Mouse (Mus musculus): ENCODE data around the gene Gcm1. TPM values are rescaled to one million over a fixed set of nuclear protein-coding genes. Genes with fewer than 3 reads are reported as not detected.

Gcm1 gene
- polyA plus RNA-seq, 1 experiment from 2014 or later: not detected

GRCm38 (mm10) chr9:78022187-78022945 lies 29.4 kb upstream of the Gcm1 start:
- Histone ChIP-seq H3K4me2 (replicated peaks) (peak overlapping the region; percentile 36), H3K9me3 (no peaks in the 10 kb centered on the region), H3K4me3 (replicated peaks) (no peak overlapping the region), H3K9ac (no peak overlapping the region), H3K27me3 (replicated peaks) (no peaks in the 10 kb centered on the region), H3K27ac (peak overlapping the region; percentile 74), H3K36me3 (no peaks in the 10 kb centered on the region), H3K4me1 (replicated peaks) (peaks cover 13% of the 10 kb centered on the region; the same call in 1 of the 2 replicates)
- ATAC-seq: peak; percentile 90
- 43% methylated on average over 8 of the region's 8 CpGs for WGBS

- peak; percentile 52; the same call in 1 of the 2 replicates for ATAC-seq
These were observed 26.9 kb upstream of the Gcm1 start for GRCm38 (mm10) chr9:78024823-78025222.

GRCm38 (mm10) chr9:78027099-78027498 lies 24.6 kb upstream of the Gcm1 start:
- whole genome bisulfite sequencing: 88% methylated on average over 3 of the region's 3 CpGs

More at GRCm38 (mm10) chr9:78024823-78025222, 26.9 kb upstream of the Gcm1 start:
- H3K4me1 ChIP-seq (replicated peaks): peaks cover 13% of the 10 kb centered on the region; the same call in 1 of the 2 replicates
- no peak overlapping the region for H3K9ac ChIP-seq
- H3K9me3 ChIP-seq: no peaks in the 10 kb centered on the region
- H3K4me3 ChIP-seq (replicated peaks): no peak overlapping the region
- WGBS: 21% methylated on average over 3 of the region's 3 CpGs
- no peaks in the 10 kb centered on the region for H3K36me3 ChIP-seq
- H3K27me3 ChIP-seq (replicated peaks): no peaks in the 10 kb centered on the region
- no peak overlapping the region for H3K4me2 ChIP-seq (replicated peaks)
- no peak overlapping the region for H3K27ac ChIP-seq

GRCm38 (mm10) chr9:78030835-78031456 lies 20.8 kb upstream of the Gcm1 start:
- H3K4me3 ChIP-seq (replicated peaks): no peak overlapping the region
- H3K4me1 ChIP-seq (replicated peaks): no peaks in the 10 kb centered on the region
- no peaks in the 10 kb centered on the region for H3K27me3 ChIP-seq (replicated peaks)
- no peaks in the 10 kb centered on the region for H3K9me3 ChIP-seq
- H3K27ac ChIP-seq: no peak overlapping the region
- H3K36me3 ChIP-seq: no peaks in the 10 kb centered on the region
- H3K4me2 ChIP-seq (replicated peaks): no peak overlapping the region
- H3K9ac ChIP-seq: no peak overlapping the region
- no peak for ATAC-seq
- 84% methylated on average over 10 of the region's 10 CpGs for WGBS

More at GRCm38 (mm10) chr9:78027099-78027498, 24.6 kb upstream of the Gcm1 start:
- Histone ChIP-seq H3K27ac (no peak overlapping the region), H3K27me3 (replicated peaks) (no peaks in the 10 kb centered on the region), H3K36me3 (no peaks in the 10 kb centered on the region), H3K9ac (no peak overlapping the region), H3K9me3 (no peaks in the 10 kb centered on the region), H3K4me1 (replicated peaks) (peaks cover 1% of the 10 kb centered on the region; the same call in 1 of the 2 replicates), H3K4me2 (replicated peaks) (no peak overlapping the region), H3K4me3 (replicated peaks) (no peak overlapping the region)
- no peak for ATAC-seq

- Histone ChIP-seq H3K36me3 (no peaks in the 10 kb centered on the region), H3K4me2 (replicated peaks) (no peak overlapping the region), H3K4me1 (replicated peaks) (no peaks in the 10 kb centered on the region), H3K27ac (no peak overlapping the region), H3K9me3 (no peaks in the 10 kb centered on the region), H3K4me3 (replicated peaks) (no peak overlapping the region), H3K9ac (no peak overlapping the region), H3K27me3 (replicated peaks) (no peaks in the 10 kb centered on the region)
- no peak for ATAC-seq
- WGBS: 86% methylated on average over 4 of the region's 4 CpGs
These were observed 18.8 kb upstream of the Gcm1 start for GRCm38 (mm10) chr9:78032930-78033329.

GRCm38 (mm10) chr9:78035296-78035695 lies 16.4 kb upstream of the Gcm1 start:
- H3K36me3 ChIP-seq: no peaks in the 10 kb centered on the region
- no peak overlapping the region for H3K4me2 ChIP-seq (replicated peaks)
- H3K27me3 ChIP-seq (replicated peaks): no peaks in the 10 kb centered on the region
- H3K27ac ChIP-seq: no peak overlapping the region
- H3K4me3 ChIP-seq (replicated peaks): no peak overlapping the region
- ATAC-seq: no peak
- H3K9me3 ChIP-seq: no peaks in the 10 kb centered on the region
- 79% methylated on average over 5 of the region's 5 CpGs for WGBS
- no peak overlapping the region for H3K9ac ChIP-seq
- H3K4me1 ChIP-seq (replicated peaks): no peaks in the 10 kb centered on the region

- Histone ChIP-seq H3K4me1 (replicated peaks) (no peaks in the 10 kb centered on the region), H3K4me2 (replicated peaks) (no peak overlapping the region), H3K4me3 (replicated peaks) (no peak overlapping the region), H3K9ac (no peak overlapping the region), H3K9me3 (no peaks in the 10 kb centered on the region), H3K27ac (no peak overlapping the region), H3K36me3 (no peaks in the 10 kb centered on the region), H3K27me3 (replicated peaks) (no peaks in the 10 kb centered on the region)
- 86% methylated on average over 8 of the region's 8 CpGs for WGBS
- no peak for ATAC-seq
These were observed 15.9 kb upstream of the Gcm1 start for GRCm38 (mm10) chr9:78035831-78036230.

GRCm38 (mm10) chr9:78038755-78039489 lies 12.8 kb upstream of the Gcm1 start:
- no peaks in the 10 kb centered on the region for H3K27me3 ChIP-seq (replicated peaks)
- no peak overlapping the region for H3K9ac ChIP-seq
- ATAC-seq: peak; percentile 73
- H3K36me3 ChIP-seq: no peaks in the 10 kb centered on the region
- WGBS: 37% methylated on average over 18 of the region's 18 CpGs
- no peak overlapping the region for H3K27ac ChIP-seq
- no peaks in the 10 kb centered on the region for H3K9me3 ChIP-seq
- H3K4me1 ChIP-seq (replicated peaks): no peaks in the 10 kb centered on the region
- H3K4me3 ChIP-seq (replicated peaks): no peak overlapping the region
- H3K4me2 ChIP-seq (replicated peaks): no peak overlapping the region

- Histone ChIP-seq H3K36me3 (no peaks in the 10 kb centered on the region), H3K27ac (no peak overlapping the region), H3K4me2 (replicated peaks) (no peak overlapping the region), H3K4me3 (replicated peaks) (no peak overlapping the region), H3K27me3 (replicated peaks) (no peaks in the 10 kb centered on the region), H3K9ac (no peak overlapping the region), H3K9me3 (no peaks in the 10 kb centered on the region), H3K4me1 (replicated peaks) (no peaks in the 10 kb centered on the region)
- peak; percentile 66 for ATAC-seq
- 43% methylated on average over 6 of the region's 6 CpGs for WGBS
These were observed 6.6 kb upstream of the Gcm1 start for GRCm38 (mm10) chr9:78045171-78045570.

GRCm38 (mm10) chr9:78046755-78047154 lies 5.0 kb upstream of the Gcm1 start:
- Histone ChIP-seq H3K9ac (no peak overlapping the region), H3K36me3 (no peaks in the 10 kb centered on the region), H3K27me3 (replicated peaks) (no peaks in the 10 kb centered on the region), H3K9me3 (no peaks in the 10 kb centered on the region), H3K4me3 (replicated peaks) (peak overlapping the region; percentile 21), H3K27ac (no peak overlapping the region), H3K4me1 (replicated peaks) (no peaks in the 10 kb centered on the region), H3K4me2 (replicated peaks) (peak overlapping the region; percentile 31; the same call in 1 of the 2 replicates)
- no peak for ATAC-seq
- 51% methylated on average over 20 of the region's 20 CpGs for WGBS

- WGBS: 52% methylated on average over 5 of the region's 5 CpGs
- H3K27me3 ChIP-seq (replicated peaks): no peaks in the 10 kb centered on the region
- no peak overlapping the region for H3K9ac ChIP-seq
- H3K4me2 ChIP-seq (replicated peaks): no peak overlapping the region
- H3K4me3 ChIP-seq (replicated peaks): no peak overlapping the region
- ATAC-seq: no peak
- H3K36me3 ChIP-seq: no peaks in the 10 kb centered on the region
- no peaks in the 10 kb centered on the region for H3K4me1 ChIP-seq (replicated peaks)
- no peak overlapping the region for H3K27ac ChIP-seq
- H3K9me3 ChIP-seq: no peaks in the 10 kb centered on the region
These were observed 1.2 kb upstream of the Gcm1 start for GRCm38 (mm10) chr9:78050452-78050970.

GRCm38 (mm10) chr9:78053821-78054220 lies 2.1 kb downstream of the Gcm1 start:
- Histone ChIP-seq H3K36me3 (no peaks in the 10 kb centered on the region), H3K4me3 (replicated peaks) (no peak overlapping the region), H3K9ac (no peak overlapping the region), H3K4me1 (replicated peaks) (no peaks in the 10 kb centered on the region), H3K27me3 (replicated peaks) (no peaks in the 10 kb centered on the region), H3K4me2 (replicated peaks) (no peak overlapping the region), H3K27ac (no peak overlapping the region), H3K9me3 (no peaks in the 10 kb centered on the region)
- WGBS: 72% methylated on average over 8 of the region's 8 CpGs
- ATAC-seq: no peak
